9 mouse cellular contexts compared by ENCODE assay signal in genomic region chrX:136714742-136715474, GRCm38 (mm10). TPM values are rescaled to one million over a fixed set of nuclear protein-coding genes. Genes with fewer than 3 reads are reported as not detected.
DNase-seq lines count a peak whose midpoint lies in the region; ATAC-seq and TF ChIP-seq lines count a peak whose summit lies in the region.
"Not testable (repeated sequence)": the region's sequence is repeated elsewhere in the genome, so short reads cannot be mapped to it uniquely, and the experiment has no call there.
"Had no signal": no experiment of that assay in that cellular context is flagged by ENCODE, and none has a peak within 500 bp of the region (broad histone marks: within the 10 kb centered on the region; RNA-seq: fewer than 3 reads in every experiment).

No protein-coding gene starts in this region.

- DNase-seq in embryonic facial prominence, embryonic 11.5 days (ENCODE audit: low spot score): peak; percentile 4
- DNase-seq in hindbrain, embryonic 10.5 days (ENCODE audit: low spot score); layer of hippocampus, adult 2 months (ENCODE audit: low spot score in 2 of 2); neural tube, embryonic 11.5 days (ENCODE audit: low spot score): not testable (repeated sequence)

- not testable (repeated sequence) for H3K4me2 ChIP-seq in embryonic facial prominence, embryonic 11.5 days (ENCODE audit: low read depth, low read length); forebrain, embryonic 13.5 days; hindbrain, embryonic 16.5 days (ENCODE audit: low read length); midbrain, embryonic 12.5 days (replicated peaks); neural tube, embryonic 11.5 days (ENCODE audit: low read depth)

- H3K9ac ChIP-seq in embryonic facial prominence, embryonic 11.5 days (replicated peaks; ENCODE audit: low read length); forebrain, embryonic 13.5 days; hindbrain, embryonic 16.5 days (ENCODE audit: low read depth, low read length); midbrain, embryonic 12.5 days (replicated peaks); neural tube, embryonic 11.5 days (ENCODE audit: low read length): not testable (repeated sequence)

- not testable (repeated sequence) for H3K27me3 ChIP-seq in embryonic facial prominence, embryonic 11.5 days (ENCODE audit: control insufficient read depth, insufficient read depth, low read length); forebrain, embryonic 13.5 days; hindbrain, embryonic 10.5 days (ENCODE audit: insufficient read depth, poor library complexity, severe bottlenecking); hindbrain, embryonic 16.5 days (replicated peaks; ENCODE audit: control insufficient read depth, insufficient read depth, low read length); midbrain, embryonic 12.5 days; neural tube, embryonic 11.5 days (ENCODE audit: control insufficient read depth, insufficient read depth, low read length)

- not testable (repeated sequence) for H3K27ac ChIP-seq in embryonic facial prominence, embryonic 11.5 days (replicated peaks; ENCODE audit: low read depth, low read length); hindbrain, embryonic 16.5 days (ENCODE audit: low read depth, low read length); neural tube, embryonic 11.5 days (ENCODE audit: low read depth, low read length)
- peak overlapping the region; percentile 31 for H3K27ac ChIP-seq in forebrain, embryonic 13.5 days
- H3K27ac ChIP-seq in hindbrain, embryonic 10.5 days: peak overlapping the region; percentile 67
- H3K27ac ChIP-seq in layer of hippocampus, adult 2 months: peak overlapping the region; percentile 83
- H3K27ac ChIP-seq in midbrain, embryonic 12.5 days (replicated peaks): 0 out of 2 replicates have a peak overlapping the region, but pooled peaks have one; percentile 42

- WGBS in embryonic facial prominence, embryonic 11.5 days: 61% methylated on average over 3 of the region's 3 CpGs
- 23% methylated on average over 3 of the region's 3 CpGs for WGBS in forebrain, embryonic 13.5 days
- 28% methylated on average over 3 of the region's 3 CpGs for WGBS in hindbrain, embryonic 10.5 days
- 21% methylated on average over 3 of the region's 3 CpGs for WGBS in hindbrain, embryonic 16.5 days
- WGBS in midbrain, embryonic 12.5 days: 27% methylated on average over 3 of the region's 3 CpGs
- WGBS in neural tube, embryonic 11.5 days: 58% methylated on average over 3 of the region's 3 CpGs

- H3K9me3 ChIP-seq in embryonic facial prominence, embryonic 11.5 days (replicated peaks; ENCODE audit: control insufficient read depth, low read length); forebrain, embryonic 13.5 days (replicated peaks); hindbrain, embryonic 10.5 days; hindbrain, embryonic 16.5 days (ENCODE audit: control insufficient read depth, low read length); midbrain, embryonic 12.5 days; neural tube, embryonic 11.5 days (ENCODE audit: control insufficient read depth, low read length): not testable (repeated sequence)

- H3K36me3 ChIP-seq in embryonic facial prominence, embryonic 11.5 days (replicated peaks; ENCODE audit: control insufficient read depth, insufficient read depth, low read depth, low read length); forebrain, embryonic 13.5 days (ENCODE audit: poor library complexity, severe bottlenecking); hindbrain, embryonic 10.5 days; hindbrain, embryonic 16.5 days (ENCODE audit: control insufficient read depth, insufficient read depth, low read length); midbrain, embryonic 12.5 days; neural tube, embryonic 11.5 days (ENCODE audit: control insufficient read depth, insufficient read depth, low read length): not testable (repeated sequence)

- ATAC-seq in embryonic facial prominence, embryonic 11.5 days (replicated peaks; ENCODE audit: insufficient number of reproducible peaks, low FRiP score, low TSS enrichment, low read depth): peak; percentile 81
- peak; percentile 89 for ATAC-seq in forebrain, embryonic 13.5 days
- ATAC-seq in hindbrain, embryonic 16.5 days: peak; percentile 96
- peak; percentile 88 for ATAC-seq in midbrain, embryonic 12.5 days (ENCODE audit: low FRiP score, low read depth)
- ATAC-seq in neural tube, embryonic 11.5 days (ENCODE audit: insufficient read depth, low FRiP score, low TSS enrichment): peak; percentile 80

- not testable (repeated sequence) for H3K4me1 ChIP-seq in embryonic facial prominence, embryonic 11.5 days (ENCODE audit: control insufficient read depth, insufficient read depth, low read length); forebrain, embryonic 13.5 days; hindbrain, embryonic 16.5 days (ENCODE audit: control insufficient read depth, insufficient read depth, low read depth, low read length); midbrain, embryonic 12.5 days; neural tube, embryonic 11.5 days (ENCODE audit: control insufficient read depth, insufficient read depth, low read length)
- H3K4me1 ChIP-seq in hindbrain, embryonic 10.5 days (replicated peaks): peaks cover 12% of the 10 kb centered on the region; the same call in 1 of the 2 replicates

- not testable (repeated sequence) for H3K4me3 ChIP-seq in embryonic facial prominence, embryonic 11.5 days (ENCODE audit: low read depth, low read length); forebrain, embryonic 13.5 days; hindbrain, embryonic 10.5 days; hindbrain, embryonic 16.5 days (ENCODE audit: low read length); layer of hippocampus, adult 2 months; midbrain, embryonic 12.5 days; neural tube, embryonic 11.5 days (ENCODE audit: low read depth, low read length)

- not testable (repeated sequence) for TF ChIP-seq CTCF in layer of hippocampus, adult 2 months (conservative IDR thresholded peaks at IDR 0.05)

RNA-seq across cellular contexts. Expression of gene Tceal1, which starts 7.1 kb away (rescaled TPM):
- 9.5 and 11.5 TPM in 2 replicates for polyA plus RNA-seq in embryonic facial prominence, embryonic 11.5 days (2014; fragmentation: Nextera tagmentation; extraction: Ambion mirVana)
- 17.2 and 18.7 TPM in 2 replicates for polyA plus RNA-seq in forebrain, embryonic 13.5 days (2015; fragmentation: Nextera tagmentation; extraction: Ambion mirVana)
- 7.2 and 9.0 TPM in 2 replicates for polyA plus RNA-seq in hindbrain, embryonic 10.5 days (2016; fragmentation: Nextera tagmentation; extraction: Ambion mirVana)
- polyA plus RNA-seq in hindbrain, embryonic 16.5 days (2015; fragmentation: Nextera tagmentation; extraction: Ambion mirVana): 23.2 and 27.7 TPM in 2 replicates
- 10 to 100 TPM; 12.9 to 15.3 TPM for total RNA-seq in layer of hippocampus, adult 2 months (2021)
- polyA plus RNA-seq in midbrain, embryonic 12.5 days (2016; fragmentation: Nextera tagmentation; extraction: Ambion mirVana): 12.2 and 12.4 TPM in 2 replicates
- 8.9 and 9.3 TPM in 2 replicates for polyA plus RNA-seq in neural tube, embryonic 11.5 days (2014; fragmentation: Nextera tagmentation; extraction: Ambion mirVana)
- polyA plus RNA-seq: activated CD4-positive, CD25-positive, alpha-beta regulatory T cell, adult 4 months; G1E had no signal

RNA-seq across cellular contexts. Expression of gene Morf4l2, which starts 28.6 kb away (rescaled TPM):
- polyA plus RNA-seq in embryonic facial prominence, embryonic 11.5 days (2014; fragmentation: Nextera tagmentation; extraction: Ambion mirVana): 688 and 708 TPM in 2 replicates
- polyA plus RNA-seq in forebrain, embryonic 13.5 days (2015; fragmentation: Nextera tagmentation; extraction: Ambion mirVana): 547 and 561 TPM in 2 replicates
- 514 and 571 TPM in 2 replicates for polyA plus RNA-seq in hindbrain, embryonic 10.5 days (2016; fragmentation: Nextera tagmentation; extraction: Ambion mirVana)
- polyA plus RNA-seq in hindbrain, embryonic 16.5 days (2015; fragmentation: Nextera tagmentation; extraction: Ambion mirVana): 541 and 552 TPM in 2 replicates
- 100 to 1,000 TPM; 384 to 391 TPM for total RNA-seq in layer of hippocampus, adult 2 months (2021)
- 544 and 546 TPM in 2 replicates for polyA plus RNA-seq in midbrain, embryonic 12.5 days (2016; fragmentation: Nextera tagmentation; extraction: Ambion mirVana)
- 622 and 646 TPM in 2 replicates for polyA plus RNA-seq in neural tube, embryonic 11.5 days (2014; fragmentation: Nextera tagmentation; extraction: Ambion mirVana)
